Mouse (Mus musculus) embryonic fibroblast, embryonic 13.5 days (primary cell): ENCODE results near the gene Rab8a. TPM values are rescaled to one million over a fixed set of nuclear protein-coding genes. Genes with fewer than 3 reads are reported as not detected.
"Not testable (repeated sequence)": the region's sequence is repeated elsewhere in the genome, so short reads cannot be mapped to it uniquely, and the experiment has no call there.

Source experiments
- H3K27ac ChIP-seq: 2 replicates; pipeline ENCODE4 v1.5.1; 2012; ENCODE audit warnings: low read length, control low read depth, inconsistent platforms; ENCODE audit not compliant: insufficient read depth
- H3K4me1 ChIP-seq: 2 replicates; pipeline ENCODE4 v1.6.1; 2011; ENCODE audit warnings: low read length; ENCODE audit not compliant: control insufficient read depth, insufficient read depth
- H3K4me3 ChIP-seq: 2 replicates; pipeline ENCODE4 v1.5.1; 2011; ENCODE audit warnings: mild to moderate bottlenecking, control low read depth, low read length; ENCODE audit not compliant: insufficient read depth
- CTCF ChIP-seq: IDR thresholded peaks from 2 replicates; pipeline ENCODE4 v1.5.1; 2011; ENCODE audit warnings: mild to moderate bottlenecking, control low read depth, low read length, moderate library complexity, borderline replicate concordance; ENCODE audit not compliant: insufficient read depth
- POLR2A ChIP-seq: IDR thresholded peaks from 2 replicates; pipeline ENCODE4 v1.6.1; 2011; ENCODE audit warnings: low read depth, mild to moderate bottlenecking, control low read depth, low read length, moderate library complexity
- polyA plus RNA-seq: library from polyadenylated mRNA; stranded (reverse); fragments of >200 nt; gene quantifications from 2 replicates; pipeline ENCODE4 v1.2.4, GENCODE M21; 2011; ENCODE audit warnings: low read depth; ENCODE audit not compliant: missing spikeins, insufficient read length

The Rab8a gene
- polyA plus RNA-seq, result 102 and 115 TPM in 2 replicates

DNA sequence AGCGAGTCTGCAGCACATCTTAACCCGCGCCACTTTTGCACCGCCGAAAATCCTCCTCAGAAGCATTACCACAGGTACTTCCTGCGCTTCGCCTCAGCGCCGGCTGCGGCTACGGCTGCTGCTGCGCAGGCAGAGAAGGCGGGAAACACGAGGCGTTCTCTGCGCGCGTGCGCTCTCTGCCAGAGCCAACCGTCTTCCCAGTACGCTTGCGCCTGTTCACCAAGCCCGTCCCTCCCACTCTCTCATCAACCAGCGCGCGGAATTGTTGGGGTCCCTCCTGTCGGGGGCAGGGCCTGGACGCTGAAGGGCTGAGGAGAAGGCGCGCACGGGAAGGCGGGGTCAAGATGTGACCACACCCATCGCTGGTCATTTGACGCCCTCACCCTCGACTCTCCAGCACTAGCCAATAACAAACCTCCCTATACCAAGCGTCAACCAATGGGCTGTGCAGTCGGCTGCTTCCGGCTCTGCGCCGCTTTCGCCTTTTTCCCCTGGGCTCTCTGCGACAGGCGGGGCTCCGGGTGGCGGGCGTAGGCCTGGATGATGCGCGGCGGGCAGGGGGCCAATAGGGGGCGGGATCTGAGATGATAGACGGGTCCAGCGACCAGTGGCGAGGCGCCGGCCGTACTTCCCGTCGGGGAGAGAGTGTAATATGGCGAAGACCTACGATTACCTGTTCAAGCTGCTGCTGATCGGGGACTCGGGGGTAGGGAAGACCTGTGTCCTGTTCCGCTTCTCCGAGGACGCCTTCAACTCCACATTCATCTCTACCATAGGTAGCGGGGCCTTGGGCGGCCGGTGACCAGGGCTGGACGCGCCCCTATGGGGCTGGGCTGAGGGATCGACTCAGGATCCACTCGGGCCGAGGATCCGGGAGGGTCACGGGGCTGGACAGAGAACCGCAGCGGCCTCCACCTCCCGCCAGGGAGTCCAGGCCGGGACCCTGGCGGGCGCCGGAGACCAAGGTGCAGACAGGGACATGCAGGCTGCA, at the start of gene Rab8a:
Gene Rab8a, plus strand, starts transcription at position 494 of the 991 bp plus-strand sequence.
- Histone ChIP-seq H3K27ac (0 out of 2 replicates have a peak within 1 kb of the TSS, but pooled peaks have one; percentile 27), H3K4me3 (peak within 1 kb of the TSS; percentile 77), H3K4me1 (peaks cover 11% of the 10 kb centered on the region)
- no peak for TF ChIP-seq CTCF
- peak; percentile 88 for TF ChIP-seq POLR2A

DNA sequence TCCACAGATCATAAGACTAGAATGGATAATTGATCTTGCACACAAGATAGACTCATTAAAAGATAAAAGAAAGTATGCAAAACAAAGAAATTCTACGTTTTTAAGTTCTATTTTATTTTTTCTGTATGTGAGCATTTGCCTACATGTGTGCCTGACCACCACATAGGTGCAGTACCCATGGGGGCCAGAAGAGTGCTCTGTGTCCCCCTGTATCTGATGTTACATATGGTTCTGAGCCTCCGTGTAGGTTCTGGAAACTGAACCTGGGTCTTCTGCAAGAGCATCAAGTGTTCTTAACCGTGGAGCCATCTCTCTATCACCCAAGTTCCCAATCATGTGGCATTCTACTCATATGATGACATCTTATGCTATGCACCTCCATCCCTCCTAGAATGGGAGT, 48.5 kb upstream of the Rab8a start:
- TF ChIP-seq CTCF (no peak), POLR2A (no peak)

DNA sequence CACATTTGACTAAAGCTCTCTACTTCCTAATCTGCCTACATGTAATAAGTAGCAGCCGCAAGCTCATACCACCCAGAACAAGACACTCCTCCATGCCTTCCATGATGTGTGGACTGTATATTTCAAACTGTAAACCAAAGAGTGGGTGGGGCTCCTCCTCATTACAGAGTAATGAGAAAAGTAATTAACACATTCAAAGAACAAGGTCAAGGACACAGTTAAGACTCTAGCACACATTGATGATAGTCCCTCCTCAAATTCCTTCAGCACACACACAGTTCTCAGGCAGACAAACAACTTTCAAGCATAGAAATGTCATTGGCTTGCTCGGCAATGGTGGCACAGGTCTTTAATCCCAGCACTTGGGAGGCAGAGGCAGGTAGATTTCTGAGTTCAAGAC, 45.8 kb upstream of the Rab8a start:
- Histone ChIP-seq H3K4me1 (no peaks in the 10 kb centered on the region), H3K4me3 (no peak overlapping the region), H3K27ac (no peak overlapping the region)
- TF ChIP-seq CTCF, result no peak
- TF ChIP-seq POLR2A, result no peak

More for the DNA sequence above, 48.5 kb upstream of the Rab8a start:
- Histone ChIP-seq H3K4me1 (no peaks in the 10 kb centered on the region), H3K27ac (no peak overlapping the region), H3K4me3 (no peak overlapping the region)

DNA sequence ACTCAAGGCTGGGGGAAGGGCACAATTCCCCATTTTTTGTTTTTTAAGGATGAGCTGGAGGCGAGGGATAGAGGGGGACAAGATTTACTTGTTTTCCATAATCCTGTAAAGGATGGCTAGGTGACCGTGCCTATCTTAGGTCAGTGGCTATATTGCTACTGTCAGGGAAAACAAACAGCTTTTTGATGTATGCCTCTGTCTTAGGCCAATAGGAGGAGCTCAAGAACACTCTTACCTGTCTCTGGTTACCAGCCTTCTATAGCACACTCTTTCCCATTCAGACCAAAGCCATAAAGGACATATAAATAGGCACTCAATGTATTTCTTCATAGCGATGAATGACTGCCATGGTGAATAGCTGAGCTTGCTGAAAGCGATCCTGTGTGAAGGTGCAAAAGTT, 42.4 kb upstream of the Rab8a start:
- Histone ChIP-seq H3K27ac (no peak overlapping the region), H3K4me3 (no peak overlapping the region), H3K4me1 (no peaks in the 10 kb centered on the region)
- TF ChIP-seq POLR2A, result no peak
- TF ChIP-seq CTCF, result no peak

DNA sequence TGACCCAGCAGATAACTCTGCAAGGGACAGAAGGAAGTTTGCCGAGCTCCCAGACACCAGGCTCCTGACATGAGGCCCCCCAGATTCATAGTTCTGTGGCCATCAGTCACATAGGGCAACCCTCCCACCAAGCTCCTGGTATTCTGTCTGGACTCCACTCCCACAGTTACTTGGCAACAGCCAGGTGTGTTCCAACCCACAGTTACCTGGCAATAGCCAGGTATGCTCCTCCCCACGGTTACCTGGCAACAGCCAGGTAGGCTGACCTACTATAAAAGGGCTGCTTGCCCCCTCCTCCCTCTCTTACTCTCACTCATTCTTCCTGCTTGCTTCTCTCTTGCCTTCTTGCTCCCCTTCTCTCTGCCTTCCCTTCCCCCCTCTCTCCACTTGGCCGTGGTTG, 39.5 kb upstream of the Rab8a start:
- H3K4me3 ChIP-seq, H3K27ac ChIP-seq: not testable (repeated sequence)

DNA sequence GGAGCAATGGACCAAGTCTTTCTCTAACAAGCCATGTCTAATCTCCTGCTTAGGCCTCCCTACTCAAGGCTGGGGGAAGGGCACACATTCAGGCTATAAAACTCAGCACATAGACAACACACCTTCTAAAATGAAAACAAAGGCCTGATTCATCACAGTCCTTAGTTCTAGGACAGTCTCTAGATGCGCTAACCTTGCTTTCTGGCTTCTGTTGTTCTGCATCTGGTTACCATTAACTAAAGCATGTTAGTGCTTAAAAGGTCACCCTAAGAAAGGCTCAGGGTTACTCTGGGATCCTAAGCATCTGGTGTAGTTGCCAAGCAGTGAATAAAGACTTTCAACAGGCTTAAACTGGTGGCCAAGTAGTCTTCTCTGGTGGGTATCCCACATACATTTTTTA, 39.0 kb upstream of the Rab8a start:
- no peak overlapping the region for H3K27ac ChIP-seq
- no peaks in the 10 kb centered on the region for H3K4me1 ChIP-seq
- TF ChIP-seq POLR2A, result no peak
- TF ChIP-seq CTCF, result no peak
- no peak overlapping the region for H3K4me3 ChIP-seq

More for the DNA sequence above, 39.5 kb upstream of the Rab8a start:
- not testable (repeated sequence) for H3K4me1 ChIP-seq

DNA sequence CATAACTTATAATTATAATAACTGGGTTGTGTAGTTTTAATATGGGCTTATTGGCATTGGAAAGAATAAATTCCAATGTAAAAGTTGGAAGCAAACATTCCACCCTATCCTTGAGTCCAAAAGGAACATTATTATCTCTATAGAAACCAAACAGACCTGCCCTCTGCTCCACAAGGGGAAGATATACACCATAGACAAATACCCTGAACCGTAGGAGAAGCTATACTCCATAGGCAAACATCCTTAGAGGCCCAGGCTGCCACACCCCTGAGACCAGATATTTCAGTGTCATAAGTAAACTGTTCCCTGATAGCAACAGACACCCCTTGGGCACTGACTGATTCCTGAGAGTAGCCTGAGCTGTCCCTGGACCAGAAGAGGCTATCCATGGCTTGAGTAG, 33.2 kb upstream of the Rab8a start:
- TF ChIP-seq POLR2A, result no peak
- no peaks in the 10 kb centered on the region for H3K4me1 ChIP-seq
- H3K27ac ChIP-seq, result no peak overlapping the region
- H3K4me3 ChIP-seq, result no peak overlapping the region

DNA sequence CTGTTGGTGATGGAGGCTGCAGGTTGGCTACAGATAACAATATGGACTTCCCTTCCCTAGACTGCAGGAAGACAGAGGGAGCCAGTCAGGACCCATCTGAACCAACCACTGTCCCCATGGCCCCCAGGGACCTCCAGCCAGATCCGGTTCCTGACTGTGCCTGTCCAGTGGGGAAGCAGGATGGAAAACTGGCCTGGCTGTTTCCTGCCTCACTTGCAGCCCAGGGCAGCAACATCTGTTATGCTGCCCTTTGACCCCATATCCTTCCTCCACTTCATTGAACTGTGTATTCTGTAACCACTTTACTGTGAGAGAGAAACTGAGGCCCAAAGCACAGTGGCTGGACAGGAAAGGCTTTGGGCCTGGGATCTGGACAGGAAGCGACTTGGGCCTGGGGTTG, 29.7 kb upstream of the Rab8a start:
- H3K4me3 ChIP-seq, result no peak overlapping the region
- TF ChIP-seq CTCF (no peak), POLR2A (no peak)
- H3K27ac ChIP-seq, result no peak overlapping the region
- H3K4me1 ChIP-seq, result no peaks in the 10 kb centered on the region

DNA sequence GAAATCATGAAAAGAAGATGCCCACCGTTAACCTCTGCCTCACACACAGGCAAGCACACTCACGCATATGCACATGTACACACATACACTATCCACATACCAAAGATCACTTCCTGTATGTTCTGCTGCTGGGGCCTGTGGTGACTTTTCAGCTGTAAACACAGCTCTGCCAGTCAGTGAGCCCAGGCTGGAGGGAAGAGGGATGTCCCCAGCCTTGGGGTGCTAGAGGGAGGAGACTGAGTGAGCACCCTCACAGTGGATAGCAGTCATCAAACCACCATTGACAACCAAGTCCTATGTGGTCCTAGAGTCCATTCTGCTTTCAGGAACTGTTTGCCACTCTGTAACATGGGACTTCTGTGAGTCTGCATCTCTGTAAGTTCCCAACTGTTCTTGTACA, 29.1 kb upstream of the Rab8a start:
- no peak overlapping the region for H3K27ac ChIP-seq
- TF ChIP-seq CTCF (no peak), POLR2A (no peak)

DNA sequence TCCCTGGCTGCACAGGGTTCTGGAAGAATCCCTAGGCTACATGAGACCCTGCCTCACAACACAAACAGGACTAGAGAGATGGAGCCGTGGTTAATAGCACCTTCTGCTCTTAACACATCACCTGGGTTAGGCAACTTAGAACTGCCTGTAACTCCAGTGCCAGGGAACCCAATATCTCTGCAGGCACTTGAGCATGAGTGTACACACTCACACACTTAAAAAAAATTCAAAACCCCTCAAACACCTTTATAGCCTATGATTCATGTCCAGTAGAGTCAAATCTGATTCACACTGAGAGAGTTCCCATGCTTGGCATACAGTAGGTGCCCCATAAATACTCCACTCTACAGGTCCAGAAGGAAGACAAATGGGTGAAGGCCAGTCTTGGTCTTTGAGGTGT, 28.6 kb upstream of the Rab8a start:
- TF ChIP-seq CTCF, result no peak
- no peak for TF ChIP-seq POLR2A
- peaks cover under 1% of the 10 kb centered on the region; the same call in 1 of the 2 replicates for H3K4me1 ChIP-seq
- no peak overlapping the region for H3K4me3 ChIP-seq
- H3K27ac ChIP-seq, result no peak overlapping the region

More for the DNA sequence above, 29.1 kb upstream of the Rab8a start:
- H3K4me1 ChIP-seq, result no peaks in the 10 kb centered on the region
- H3K4me3 ChIP-seq, result no peak overlapping the region
